Mouse (Mus musculus) urinary bladder, postnatal 0 days (tissue): Measurements from ENCODE around the gene Sesn3. TPM values are rescaled to one million over a fixed set of nuclear protein-coding genes. Genes with fewer than 3 reads are reported as not detected.

Source experiments
- polyA plus RNA-seq: library from polyadenylated mRNA; unstranded; fragments of >200 nt; fragmentation: Nextera tagmentation; extraction: Ambion mirVana; gene quantifications from 2 replicates; pipeline ENCODE4 v1.2.1, GENCODE M21; 2015

The Sesn3 gene
- polyA plus RNA-seq, result 4.8 and 5.9 TPM in 2 replicates

GRCm38 (mm10) chr9:14274986-14275720, at the start of gene Sesn3:
Sesn3 (plus strand) TSS chr9:14275067.

GRCm38 (mm10) chr9:14381353-14382055, 106.6 kb downstream of the Sesn3 start, which contains the start of gene Endod1:
Endod1 (minus strand) TSS chr9:14381507.

Other genes with a start within 250 kb of the Sesn3 start
- 32.0 and 38.7 TPM in 2 replicates for gene Endod1, start 106.4 kb downstream of the Sesn3 start, polyA plus RNA-seq
- gene Kdm4d, start 225.4 kb downstream of the Sesn3 start, polyA plus RNA-seq, result 0.10 and 0.17 TPM in 2 replicates
- 113 and 123 TPM in 2 replicates for gene Cwc15, start 225.6 kb downstream of the Sesn3 start, polyA plus RNA-seq